Mouse (Mus musculus): ENCODE measurements around the gene Gm11168.
"Not testable (repeated sequence)": the region's sequence is repeated elsewhere in the genome, so short reads cannot be mapped to it uniquely, and the experiment has no call there.

Gm11168 gene

DNA sequence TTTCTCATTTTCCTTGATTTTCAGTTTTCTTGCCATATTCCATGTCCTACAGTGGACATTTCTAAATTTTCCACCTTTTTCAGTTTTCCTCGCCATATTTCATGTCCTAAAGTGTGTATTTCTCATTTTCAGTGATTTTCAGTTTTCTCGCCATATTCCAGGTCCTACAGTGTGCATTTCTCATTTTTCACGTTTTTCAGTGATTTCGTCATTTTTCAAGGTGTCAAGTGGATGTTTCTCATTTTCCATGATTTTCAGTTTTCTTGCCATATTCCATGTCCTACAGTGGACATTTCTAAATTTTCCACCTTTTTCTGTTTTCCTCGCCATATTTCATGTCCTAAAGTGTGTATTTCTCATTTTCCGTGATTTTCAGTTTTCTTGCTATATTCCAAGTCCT lies 22.5 kb downstream of the Gm11168 start:
- peak; percentile 76 to 85 for DNase-seq (ENCODE audit: low spot score in 2 of 2)

DNA sequence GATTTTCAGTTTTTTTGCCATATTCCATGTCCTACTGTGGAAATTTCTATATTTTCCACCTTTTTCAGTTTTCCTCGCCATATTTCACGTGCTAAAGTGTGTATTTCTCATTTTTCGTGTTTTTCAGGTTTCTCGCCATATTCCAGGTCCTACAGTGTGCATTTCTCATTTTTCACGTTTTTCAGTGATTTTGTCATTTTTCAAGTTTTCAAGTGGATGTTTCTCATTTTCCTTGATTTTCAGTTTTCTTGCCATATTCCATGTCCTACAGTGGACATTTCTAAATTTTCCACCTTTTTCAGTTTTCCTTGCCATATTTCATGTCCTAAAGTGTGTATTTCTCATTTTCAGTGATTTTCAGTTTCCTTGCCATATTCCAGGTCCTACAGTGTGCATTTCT lies 23.0 kb downstream of the Gm11168 start:
- not testable (repeated sequence) for DNase-seq (ENCODE audit: low spot score in 2 of 2)

DNA sequence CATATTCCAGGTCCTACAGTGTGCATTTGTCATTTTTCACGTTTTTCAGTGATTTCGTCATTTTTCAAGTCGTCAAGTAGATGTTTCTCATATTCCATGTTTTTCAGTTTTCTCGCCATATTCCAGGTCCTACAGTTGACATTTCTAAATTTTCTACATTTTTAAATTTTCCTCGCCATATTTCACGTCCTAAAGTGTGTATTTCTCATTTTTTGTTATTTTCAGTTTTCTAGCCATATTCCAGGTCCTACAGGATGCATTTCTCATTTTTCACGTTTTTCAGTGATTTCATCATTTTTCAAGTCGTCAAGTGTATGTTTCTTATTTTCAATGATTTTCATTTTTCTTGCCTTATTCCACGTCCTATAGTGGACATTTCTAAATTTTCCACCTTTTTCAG lies 23.6 kb downstream of the Gm11168 start:
- not testable (repeated sequence) for DNase-seq (ENCODE audit: low spot score in 2 of 2)

DNA sequence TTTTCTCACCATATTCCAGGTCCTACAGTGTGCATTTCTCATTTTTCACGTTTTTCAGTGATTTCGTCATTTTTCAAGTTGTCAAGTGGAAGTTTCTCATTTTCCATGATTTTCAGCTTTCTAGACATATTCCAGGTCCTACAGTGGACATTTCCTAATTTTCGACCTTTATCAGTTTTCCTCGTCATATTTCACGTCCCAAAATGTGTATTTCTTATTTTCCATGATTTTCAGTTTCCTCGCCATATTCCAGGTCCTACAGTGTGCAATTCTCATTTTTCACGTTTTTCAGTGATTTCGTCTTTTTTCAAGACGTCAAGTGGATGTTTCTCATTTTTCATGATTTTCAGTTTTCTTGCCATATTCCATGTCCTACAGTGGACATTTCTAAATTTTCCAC lies 24.1 kb downstream of the Gm11168 start:
- not testable (repeated sequence) for DNase-seq (ENCODE audit: low spot score in 2 of 2)

DNA sequence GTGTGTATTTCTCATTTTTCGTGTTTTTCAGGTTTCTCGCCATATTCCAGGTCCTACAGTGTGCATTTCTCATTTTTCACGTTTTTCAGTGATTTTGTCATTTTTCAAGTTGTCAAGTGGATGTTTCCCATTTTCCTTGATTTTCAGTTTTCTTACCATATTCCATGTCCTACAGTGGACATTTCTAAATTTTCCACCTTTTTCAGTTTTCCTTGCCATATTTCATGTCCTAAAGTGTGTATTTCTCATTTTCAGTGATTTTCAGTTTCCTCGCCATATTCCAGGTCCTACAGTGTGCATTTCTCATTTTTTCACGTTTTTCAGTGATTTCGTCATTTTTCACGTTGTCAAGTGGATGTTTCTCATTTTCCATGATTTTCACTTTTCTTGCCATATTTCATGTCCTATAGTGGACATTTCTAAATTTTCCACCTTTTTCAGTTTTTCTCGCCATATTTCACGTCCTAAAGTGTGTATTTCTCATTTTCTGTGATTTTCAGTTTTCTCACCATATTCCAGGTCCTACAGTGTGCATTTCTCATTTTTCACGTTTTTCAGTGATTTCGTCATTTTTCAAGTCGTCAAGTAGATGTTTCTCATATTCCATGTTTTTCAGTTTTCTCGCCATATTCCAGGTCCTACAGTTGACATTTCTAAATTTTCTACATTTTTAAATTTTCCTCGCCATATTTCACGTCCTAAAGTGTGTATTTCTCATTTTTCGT lies 26.3 kb downstream of the Gm11168 start:
- peak in 1 of 2 experiments; percentile 26 for DNase-seq (ENCODE audit: low spot score in 2 of 2)

DNA sequence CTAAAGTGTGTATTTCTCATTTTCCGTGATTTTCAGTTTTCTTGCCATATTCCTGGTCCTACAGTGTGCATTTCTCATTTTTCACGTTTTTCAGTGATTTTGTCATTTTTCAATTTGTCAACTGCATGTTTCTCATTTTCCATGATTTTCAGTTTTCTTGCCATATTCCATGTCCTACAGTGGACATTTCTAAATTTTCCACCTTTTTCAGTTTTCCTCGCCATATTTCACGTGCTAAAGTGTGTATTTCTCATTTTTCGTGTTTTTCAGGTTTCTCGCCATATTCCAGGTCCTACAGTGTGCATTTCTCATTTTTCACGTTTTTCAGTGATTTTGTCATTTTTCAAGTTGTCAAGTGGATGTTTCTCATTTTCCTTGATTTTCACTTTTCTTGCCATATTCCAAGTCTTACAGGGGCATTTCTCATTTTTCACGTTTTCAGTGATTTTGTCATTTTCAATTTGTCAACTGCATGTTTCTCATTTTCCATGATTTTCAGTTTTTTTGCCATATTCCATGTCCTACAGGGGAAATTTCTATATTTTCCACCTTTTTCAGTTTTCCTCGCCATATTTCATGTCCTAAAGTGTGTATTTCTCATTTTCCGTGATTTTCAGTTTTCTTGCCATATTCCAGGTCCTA lies 27.7 kb downstream of the Gm11168 start:
- not testable (repeated sequence) for DNase-seq (ENCODE audit: low spot score in 2 of 2)

DNA sequence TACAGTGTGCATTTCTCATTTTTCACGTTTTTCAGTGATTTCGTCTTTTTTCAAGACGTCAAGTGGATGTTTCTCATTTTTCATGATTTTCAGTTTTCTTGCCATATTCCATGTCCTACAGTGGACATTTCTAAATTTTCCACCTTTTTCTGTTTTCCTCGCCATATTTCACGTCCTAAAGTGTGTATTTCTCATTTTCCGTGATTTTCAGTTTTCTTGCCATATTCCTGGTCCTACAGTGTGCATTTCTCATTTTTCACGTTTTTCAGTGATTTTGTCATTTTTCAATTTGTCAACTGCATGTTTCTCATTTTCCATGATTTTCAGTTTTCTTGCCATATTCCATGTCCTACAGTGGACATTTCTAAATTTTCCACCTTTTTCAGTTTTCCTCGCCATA lies 31.2 kb downstream of the Gm11168 start, which contains the start of gene Gm17535:
Gene Gm17535, plus strand, starts transcription at position 301 of the 400 bp plus-strand sequence.
- not testable (repeated sequence) for DNase-seq (ENCODE audit: low spot score in 2 of 2)

DNA sequence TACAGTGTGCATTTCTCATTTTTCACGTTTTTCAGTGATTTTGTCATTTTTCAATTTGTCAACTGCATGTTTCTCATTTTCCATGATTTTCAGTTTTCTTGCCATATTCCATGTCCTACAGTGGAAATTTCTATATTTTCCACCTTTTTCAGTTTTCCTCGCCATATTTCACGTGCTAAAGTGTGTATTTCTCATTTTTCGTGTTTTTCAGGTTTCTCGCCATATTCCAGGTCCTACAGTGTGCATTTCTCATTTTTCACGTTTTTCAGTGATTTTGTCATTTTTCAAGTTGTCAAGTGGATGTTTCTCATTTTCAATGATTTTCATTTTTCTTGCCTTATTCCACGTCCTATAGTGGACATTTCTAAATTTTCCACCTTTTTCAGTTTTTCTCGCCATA lies 33.4 kb downstream of the Gm11168 start, which contains the start of gene Gm10715:
Gene Gm10715, plus strand, starts transcription at position 301 of the 400 bp plus-strand sequence.
- DNase-seq (ENCODE audit: low spot score in 2 of 2) = not testable (repeated sequence)

DNA sequence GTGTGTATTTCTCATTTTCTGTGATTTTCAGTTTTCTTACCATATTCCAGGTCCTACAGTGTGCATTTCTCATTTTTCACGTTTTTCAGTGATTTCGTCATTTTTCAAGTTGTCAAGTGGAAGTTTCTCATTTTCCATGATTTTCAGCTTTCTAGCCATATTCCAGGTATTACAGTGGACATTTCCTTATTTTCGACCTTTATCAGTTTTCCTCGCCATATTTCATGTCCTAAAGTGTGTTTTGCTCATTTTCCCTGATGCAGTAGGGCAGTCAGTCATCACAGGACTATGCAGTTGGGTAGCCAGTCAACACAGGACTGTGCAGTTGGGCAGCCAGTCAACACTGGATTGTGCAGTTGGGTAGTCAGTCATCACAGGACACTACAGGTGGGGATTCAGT lies 35.0 kb downstream of the Gm11168 start:
- not testable (repeated sequence) for DNase-seq (ENCODE audit: low spot score in 2 of 2)
